Mouse (Mus musculus) regulatory T cell (primary cell): ENCODE measurements around the gene Gngt2.

Experiments
- in situ Hi-C: fragments of 300-600 bp; cut with MboI, MseI; formaldehyde crosslinking; loops from one replicate; pipeline ENCODE4 v1.15.1; 2025; ENCODE audit warnings: high pct_unique_total_duplicates

Gene Gngt2

GRCm38 (mm10) chr11:95890462-95891051 is 53.5 kb downstream of the Gngt2 start:
- in situ Hi-C loops: no loop called here
